Mouse (Mus musculus) forebrain, embryonic 11.5 days (tissue): ENCODE data around the gene Ttc6. TPM values are rescaled to one million over a fixed set of nuclear protein-coding genes. Genes with fewer than 3 reads are reported as not detected.

Experiments
- ATAC-seq: fragments of 200-750 bp; cut with Nextera tagmentation; replicated peaks from 2 replicates; pipeline ENCODE4 v1.8.0; 2017; ENCODE audit warnings: moderate TSS enrichment; ENCODE audit not compliant: low FRiP score
- DNase-seq: peaks from one replicate; pipeline ENCODE4 v3.0.0-alpha.2; 2017; ENCODE audit warnings: low spot score
- H3K27ac ChIP-seq: fragments of 300-500 bp; sonication (generic); 2 replicates; pipeline ENCODE4 v1.5.1; 2014; ENCODE audit warnings: low read depth, low read length
- H3K27me3 ChIP-seq: fragments of 300-500 bp; sonication (generic); 2 replicates; pipeline ENCODE4 v1.6.1; 2014; ENCODE audit warnings: mild to moderate bottlenecking, low read length, mixed read lengths; ENCODE audit not compliant: control insufficient read depth, insufficient read depth
- H3K36me3 ChIP-seq: fragments of 300-500 bp; sonication (generic); 2 replicates; pipeline ENCODE4 v1.6.1; 2014; ENCODE audit warnings: mild to moderate bottlenecking, low read length, moderate library complexity, mixed read lengths; ENCODE audit not compliant: control insufficient read depth, insufficient read depth
- H3K4me1 ChIP-seq: fragments of 300-500 bp; sonication (generic); replicated peaks from 2 replicates; pipeline ENCODE4 v1.6.1; 2014; ENCODE audit warnings: low read length, mixed read lengths; ENCODE audit not compliant: control insufficient read depth, insufficient read depth
- H3K4me2 ChIP-seq: fragments of 300-500 bp; sonication (generic); 2 replicates; pipeline ENCODE4 v1.6.1; 2014; ENCODE audit warnings: low read depth, mild to moderate bottlenecking, low read length, moderate library complexity, mixed read lengths; ENCODE audit not compliant: severe bottlenecking
- H3K4me3 ChIP-seq: fragments of 300-500 bp; sonication (generic); 2 replicates; pipeline ENCODE4 v1.5.1; 2014; ENCODE audit warnings: low read depth, low read length
- H3K9ac ChIP-seq: fragments of 300-500 bp; sonication (generic); 2 replicates; pipeline ENCODE4 v1.6.1; 2014; ENCODE audit warnings: low read length
- H3K9me3 ChIP-seq: fragments of 300-500 bp; sonication (generic); 2 replicates; pipeline ENCODE4 v1.6.1; 2016; ENCODE audit warnings: low read length, mixed read lengths; ENCODE audit not compliant: control insufficient read depth
- WGBS: fragments of 180-500 bp; shearing (Covaris S2); extraction: QIAGEN DNeasy Blood & Tissue Kit; methylation state at CpG from one replicate; pipeline ENCODE4 v1.1.7; 2014; 5-methylcytosine and 5-hydroxymethylcytosine counted together
- polyA plus RNA-seq: library from polyadenylated mRNA; unstranded; fragments of >200 nt; fragmentation: Nextera tagmentation; extraction: Ambion mirVana; gene quantifications from 2 replicates; pipeline ENCODE4 v1.2.1, GENCODE M21; 2014

Ttc6 gene
- polyA plus RNA-seq, 1 experiment from 2014 or later: 0.44 TPM

GRCm38 (mm10) chr12:57684967-57685423 is 121.1 kb downstream of the Ttc6 start:
- H3K27me3 ChIP-seq: no peaks in the 10 kb centered on the region
- H3K9me3 ChIP-seq: no peaks in the 10 kb centered on the region
- ATAC-seq (peak; percentile 61; the same call in 1 of the 2 replicates), DNase-seq (peak; percentile 56)
- H3K27ac ChIP-seq: no peak overlapping the region
- H3K36me3 ChIP-seq: no peaks in the 10 kb centered on the region
- WGBS: 31% methylated on average over 9 of the region's 9 CpGs
- H3K9ac ChIP-seq: no peak overlapping the region
- no peak overlapping the region for H3K4me2 ChIP-seq
- no peaks in the 10 kb centered on the region for H3K4me1 ChIP-seq
- H3K4me3 ChIP-seq: no peak overlapping the region

DNA sequence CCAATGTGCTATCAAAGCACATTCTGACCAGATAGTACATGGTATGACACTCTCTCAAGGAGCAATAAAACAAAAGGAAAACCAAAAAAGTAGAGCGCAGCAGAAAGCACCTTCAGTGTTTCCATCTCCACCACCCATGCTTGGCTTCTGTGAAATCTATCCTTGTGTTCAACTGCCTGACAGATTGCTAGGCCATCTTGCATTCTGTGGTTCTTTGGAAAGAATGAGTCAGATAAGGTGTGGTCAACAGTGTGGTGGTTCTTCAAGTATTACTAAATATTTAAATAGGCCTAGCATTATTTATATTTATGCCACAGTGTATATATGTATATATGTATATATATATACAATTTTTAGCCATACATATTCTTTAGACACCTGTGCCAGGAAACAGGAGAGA is 146.1 kb downstream of the Ttc6 start:
- no peak for ATAC-seq
- H3K36me3 ChIP-seq: no peaks in the 10 kb centered on the region
- 97% methylated on average over 1 of the region's 1 CpGs for WGBS

GRCm38 (mm10) chr12:57764720-57765119 is 200.8 kb downstream of the Ttc6 start:
- Histone ChIP-seq H3K9me3 (no peaks in the 10 kb centered on the region), H3K27ac (no peak overlapping the region), H3K4me2 (no peak overlapping the region), H3K9ac (no peak overlapping the region), H3K27me3 (no peaks in the 10 kb centered on the region), H3K36me3 (no peaks in the 10 kb centered on the region), H3K4me3 (no peak overlapping the region), H3K4me1 (no peaks in the 10 kb centered on the region)
- no peak for DNase-seq
- WGBS: 83% methylated on average over 7 of the region's 7 CpGs
- no peak for ATAC-seq

More for the DNA sequence above, 146.1 kb downstream of the Ttc6 start:
- Histone ChIP-seq H3K27me3 (no peaks in the 10 kb centered on the region), H3K9ac (no peak overlapping the region), H3K4me2 (no peak overlapping the region), H3K4me3 (no peak overlapping the region), H3K4me1 (no peaks in the 10 kb centered on the region; the same call in 1 of the 2 replicates), H3K9me3 (no peaks in the 10 kb centered on the region), H3K27ac (no peak overlapping the region)
- DNase-seq: no peak

DNA sequence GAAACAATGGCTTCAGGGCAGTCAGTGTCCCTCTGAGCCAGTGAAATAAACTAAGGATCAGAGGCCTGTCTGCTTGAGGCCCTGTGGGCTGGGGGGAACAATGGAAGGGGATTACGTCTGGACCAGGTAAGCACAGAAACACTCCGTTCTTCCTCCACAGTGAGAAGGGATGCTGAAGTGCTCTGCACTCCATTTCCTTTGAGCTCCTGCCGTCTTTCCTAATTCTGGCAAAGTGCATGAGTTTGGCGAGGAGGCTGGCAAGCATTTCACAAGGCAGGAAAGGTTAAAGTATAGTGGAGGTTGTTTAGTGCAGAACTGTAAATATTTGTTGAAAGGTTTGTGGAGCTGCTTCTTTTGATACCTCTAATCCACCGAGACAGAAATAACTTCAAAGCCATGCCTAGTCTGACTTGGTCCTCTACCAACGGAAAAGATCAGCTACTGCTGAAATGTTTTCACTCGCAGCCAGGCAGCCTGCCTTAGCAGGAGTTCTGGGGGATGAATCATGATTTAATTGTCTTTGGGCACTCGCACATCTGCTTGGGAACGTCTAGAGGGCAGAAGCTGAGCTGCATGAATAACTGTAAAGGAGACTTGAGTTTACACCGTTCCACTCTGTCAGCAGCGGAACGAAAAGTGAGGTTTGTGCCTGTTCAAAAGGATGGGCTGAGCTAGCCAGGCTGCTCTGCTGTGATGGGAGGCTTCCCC is 212.5 kb downstream of the Ttc6 start:
- Histone ChIP-seq H3K9ac (no peak overlapping the region), H3K9me3 (no peaks in the 10 kb centered on the region), H3K4me3 (no peak overlapping the region), H3K4me2 (0 out of 2 replicates have a peak overlapping the region, but pooled peaks have one; percentile 0), H3K36me3 (no peaks in the 10 kb centered on the region), H3K4me1 (no peaks in the 10 kb centered on the region; the same call in 1 of the 2 replicates), H3K27me3 (no peaks in the 10 kb centered on the region), H3K27ac (no peak overlapping the region)
- no peak for ATAC-seq
- peak; percentile 52 for DNase-seq
- 7% methylated on average over 12 of the region's 12 CpGs for WGBS

GRCm38 (mm10) chr12:57781926-57782325 is 218.0 kb downstream of the Ttc6 start:
- DNase-seq (no peak), ATAC-seq (peak; percentile 78; the same call in 1 of the 2 replicates)
- Histone ChIP-seq H3K9me3 (no peaks in the 10 kb centered on the region), H3K4me3 (no peak overlapping the region), H3K36me3 (no peaks in the 10 kb centered on the region), H3K27ac (no peak overlapping the region), H3K4me2 (no peak overlapping the region), H3K27me3 (no peaks in the 10 kb centered on the region), H3K4me1 (no peaks in the 10 kb centered on the region), H3K9ac (no peak overlapping the region)
- WGBS: 50% methylated on average over 5 of the region's 5 CpGs

GRCm38 (mm10) chr12:57787471-57787870 is 223.6 kb downstream of the Ttc6 start:
- Histone ChIP-seq H3K9me3 (no peaks in the 10 kb centered on the region), H3K4me3 (no peak overlapping the region), H3K27ac (no peak overlapping the region), H3K27me3 (no peaks in the 10 kb centered on the region), H3K36me3 (no peaks in the 10 kb centered on the region), H3K4me1 (no peaks in the 10 kb centered on the region), H3K4me2 (no peak overlapping the region), H3K9ac (no peak overlapping the region)
- ATAC-seq (peak; percentile 58; the same call in 1 of the 2 replicates), DNase-seq (peak; percentile 69)
- WGBS: 23% methylated on average over 5 of the region's 5 CpGs

Other genes with a start within 250 kb of the Ttc6 start
- gene Foxa1, start 17.2 kb upstream of the Ttc6 start, polyA plus RNA-seq: 1.7 and 1.9 TPM in 2 replicates